Mouse (Mus musculus) spleen, adult 2 months (tissue): Measurements from ENCODE around the gene Rab3il1.

Experiments
- CTCF ChIP-seq: fragments of 200-500 bp; IDR thresholded peaks from 2 replicates; pipeline ENCODE4 v1.5.1; 2011; ENCODE audit warnings: mild to moderate bottlenecking, inconsistent platforms; ENCODE audit not compliant: insufficient read depth, insufficient read length, insufficient replicate concordance; ENCODE audit errors: extremely low read depth
- POLR2A ChIP-seq: fragments of 200-500 bp; IDR thresholded peaks from 2 replicates; pipeline ENCODE4 v1.6.1; 2011; ENCODE audit warnings: low read depth, low read length, inconsistent platforms

DNA sequence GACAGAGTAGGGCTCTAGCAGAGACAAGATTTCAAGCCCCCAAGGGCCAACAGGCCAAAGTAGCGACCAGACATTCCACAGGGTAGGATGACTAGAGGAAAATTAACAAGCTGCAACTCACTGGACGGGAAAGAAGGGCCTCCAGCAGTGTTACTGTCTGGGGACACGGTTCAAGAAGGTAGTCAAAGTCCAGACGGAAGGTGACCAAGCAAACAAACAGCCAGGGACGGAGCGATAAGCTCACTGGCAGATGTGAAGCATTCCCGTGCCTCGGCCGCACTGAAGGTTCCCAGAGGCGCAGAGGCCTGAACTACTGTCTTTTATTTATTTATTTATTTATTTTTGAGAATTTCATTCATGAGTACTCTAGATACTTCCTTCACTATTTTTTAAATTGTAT is 24.4 kb upstream of the Rab3il1 start:
- TF ChIP-seq CTCF, result no peak
- TF ChIP-seq POLR2A, result no peak
